Comparison of ENCODE assay signal across 9 mouse cellular contexts in genomic region chr3:66331592-66332400, GRCm38 (mm10). TPM values are rescaled to one million over a fixed set of nuclear protein-coding genes. Genes with fewer than 3 reads are reported as not detected.
DNase-seq lines count a peak whose midpoint lies in the region; ATAC-seq and TF ChIP-seq lines count a peak whose summit lies in the region.
"Had no signal": no experiment of that assay in that cellular context is flagged by ENCODE, and none has a peak within 500 bp of the region (broad histone marks: within the 10 kb centered on the region; RNA-seq: fewer than 3 reads in every experiment).

No protein-coding gene starts in this region.

- H3K9ac ChIP-seq in forebrain, embryonic 11.5 days (ENCODE audit: low read length): no peak overlapping the region
- H3K9ac ChIP-seq in hindbrain, embryonic 15.5 days: no peak overlapping the region

- 45% methylated on average over 12 of the region's 12 CpGs for WGBS in thymus, adult 2 months
- WGBS in forebrain, embryonic 11.5 days: 48% methylated on average over 12 of the region's 12 CpGs
- 48% methylated on average over 12 of the region's 12 CpGs for WGBS in hindbrain, embryonic 15.5 days

- H3K36me3 ChIP-seq in thymus, adult 2 months (ENCODE audit: control insufficient read depth, insufficient read depth, low read length): no peaks in the 10 kb centered on the region
- no peaks in the 10 kb centered on the region for H3K36me3 ChIP-seq in forebrain, embryonic 11.5 days (ENCODE audit: control insufficient read depth, insufficient read depth, low read length)
- H3K36me3 ChIP-seq in hindbrain, embryonic 15.5 days: no peaks in the 10 kb centered on the region

- no peak overlapping the region for H3K27ac ChIP-seq in thymus, adult 2 months (ENCODE audit: control insufficient read depth, insufficient read depth, low read length)
- no peak overlapping the region for H3K27ac ChIP-seq in forebrain, embryonic 11.5 days (ENCODE audit: low read depth, low read length)
- no peak overlapping the region for H3K27ac ChIP-seq in hindbrain, embryonic 15.5 days (replicated peaks)

- H3K27me3 ChIP-seq in thymus, adult 2 months (ENCODE audit: control insufficient read depth, insufficient read depth, low read length): no peaks in the 10 kb centered on the region
- H3K27me3 ChIP-seq in forebrain, embryonic 11.5 days (ENCODE audit: control insufficient read depth, insufficient read depth, low read length): no peaks in the 10 kb centered on the region
- H3K27me3 ChIP-seq in hindbrain, embryonic 15.5 days: no peaks in the 10 kb centered on the region

- no peaks in the 10 kb centered on the region for H3K4me1 ChIP-seq in thymus, adult 2 months (replicated peaks; ENCODE audit: control insufficient read depth, insufficient read depth, low read length)
- no peaks in the 10 kb centered on the region for H3K4me1 ChIP-seq in forebrain, embryonic 11.5 days (replicated peaks; ENCODE audit: control insufficient read depth, insufficient read depth, low read length)
- no peaks in the 10 kb centered on the region for H3K4me1 ChIP-seq in hindbrain, embryonic 15.5 days (replicated peaks)

- no peak overlapping the region for H3K4me3 ChIP-seq in thymus, adult 2 months (ENCODE audit: control insufficient read depth, insufficient read depth, low read length)
- no peak overlapping the region for H3K4me3 ChIP-seq in forebrain, embryonic 11.5 days (ENCODE audit: low read depth, low read length)
- no peak overlapping the region for H3K4me3 ChIP-seq in hindbrain, embryonic 15.5 days
- H3K4me3 ChIP-seq: erythroblast, embryonic 14.5 days had no signal

- no peaks in the 10 kb centered on the region for H3K9me3 ChIP-seq in forebrain, embryonic 11.5 days (ENCODE audit: control insufficient read depth, low read length)
- no peaks in the 10 kb centered on the region for H3K9me3 ChIP-seq in hindbrain, embryonic 15.5 days

- TF ChIP-seq POLR2A in thymus, adult 2 months (IDR thresholded peaks at IDR 0.05; ENCODE audit: control insufficient read depth, extremely low read depth, insufficient read depth, low read length, poor library complexity): no peak

- no peak for TF ChIP-seq CTCF in thymus, adult 2 months (IDR thresholded peaks at IDR 0.05; ENCODE audit: borderline replicate concordance, control insufficient read depth, extremely low read depth, insufficient read depth, low read length, poor library complexity)

- H3K4me2 ChIP-seq in forebrain, embryonic 11.5 days (ENCODE audit: low read depth, low read length, severe bottlenecking): no peak overlapping the region
- H3K4me2 ChIP-seq in hindbrain, embryonic 15.5 days: no peak overlapping the region

- peak; percentile 83 for ATAC-seq in forebrain, embryonic 11.5 days (replicated peaks; ENCODE audit: low FRiP score)
- ATAC-seq in hindbrain, embryonic 15.5 days (ENCODE audit: low FRiP score, low read depth): peak; percentile 79; the same call in 1 of the 2 replicates
- peak; percentile 90 for ATAC-seq in megakaryocyte-erythroid progenitor cell, adult 5-6 weeks (replicated peaks; ENCODE audit: low FRiP score, low TSS enrichment, poor library complexity, severe bottlenecking)

- DNase-seq in thymus, postnatal 0 days (ENCODE audit: low spot score): peak; percentile 14
- DNase-seq in thymus, adult 2 months: no peak
- DNase-seq in c-Kit-positive CD71-positive TER-119-negative erythroid progenitor cells, embryonic 14.5 days (ENCODE audit: low read depth): peak; percentile 28
- DNase-seq in forebrain, embryonic 11.5 days (ENCODE audit: low spot score): peak; percentile 72
- DNase-seq in layer of hippocampus, postnatal 36 days: peak; percentile 18 to 48
- peak; percentile 38 for DNase-seq in skeletal muscle tissue, adult 2 months (ENCODE audit: low read depth, low spot score)

RNA-seq across cellular contexts. Expression of gene Veph1, which starts 35.2 kb away (rescaled TPM):
- 0.03 TPM in 1 of 2 replicates, not detected in the other for polyA plus RNA-seq in thymus, postnatal 0 days (2015; fragmentation: Nextera tagmentation; extraction: Ambion mirVana)
- not detected in 2 replicates for polyA plus RNA-seq in thymus, adult 2 months (2012; rRNA removed)
- polyA plus RNA-seq in forebrain, embryonic 11.5 days (2014; fragmentation: Nextera tagmentation; extraction: Ambion mirVana): 17.7 and 23.2 TPM in 2 replicates
- polyA plus RNA-seq in hindbrain, embryonic 15.5 days (2015; fragmentation: Nextera tagmentation; extraction: Ambion mirVana): 2.4 and 3.1 TPM in 2 replicates
- under 1 TPM; 0.35 to 0.48 TPM for total RNA-seq in layer of hippocampus, postnatal 36 days (2021)
- not detected in 2 replicates for total RNA-seq in megakaryocyte-erythroid progenitor cell, adult 5-6 weeks (2014; fragmentation: Nextera tagmentation)
- not detected in 2 replicates for total RNA-seq in megakaryocyte-erythroid progenitor cell, adult 5-6 weeks (2017)
- polyA plus RNA-seq: erythroblast, embryonic 14.5 days had no signal
